Mouse (Mus musculus) cortical plate, adult 2 months (tissue): ENCODE measurements at regions not wholly inside any gene's neighbourhood (a gene's known extent, or its start where the extent isn't known, plus 50 kb on each side); places are given as distances from the start of the nearest gene placed in this dataset.

Source experiments
- CTCF ChIP-seq: fragments of 200-500 bp; IDR thresholded peaks from 2 replicates; pipeline ENCODE4 v1.5.1; 2011; ENCODE audit warnings: mild to moderate bottlenecking, control low read depth, low read length; ENCODE audit not compliant: insufficient read depth; ENCODE audit errors: extremely low read depth
- POLR2A ChIP-seq: fragments of 200-500 bp; IDR thresholded peaks from 2 replicates; pipeline ENCODE4 v1.6.1; 2011; ENCODE audit warnings: mild to moderate bottlenecking, low read length, control low read depth; ENCODE audit not compliant: insufficient read depth; ENCODE audit errors: extremely low read depth

DNA sequence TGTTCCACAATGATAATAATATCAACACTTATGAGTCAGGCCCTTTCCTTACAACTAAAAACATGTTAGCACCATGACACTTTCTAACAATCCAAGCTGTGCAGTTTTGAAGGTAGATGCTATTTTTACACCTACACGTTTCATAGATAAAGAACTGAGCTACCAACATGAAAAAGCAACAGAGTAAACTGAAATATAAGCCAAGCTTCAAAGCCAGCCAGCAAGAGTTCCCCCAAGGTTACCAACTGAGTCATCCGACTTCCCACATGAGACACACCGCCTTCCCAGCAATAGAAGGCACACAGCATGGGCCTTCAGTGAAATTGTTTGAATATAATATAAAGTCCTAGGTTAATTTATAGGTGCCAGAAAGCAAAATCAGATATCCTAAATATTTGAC, 222.1 kb downstream of the Pla2g4a start:
- TF ChIP-seq CTCF (no peak), POLR2A (no peak)
